Mouse (Mus musculus) midbrain, embryonic 12.5 days (tissue): ENCODE data around the gene Arhgef3. TPM values are rescaled to one million over a fixed set of nuclear protein-coding genes. Genes with fewer than 3 reads are reported as not detected.

Source experiments
- ATAC-seq: fragments of 200-750 bp; cut with Nextera tagmentation; 2 replicates; pipeline ENCODE4 v1.8.0; 2017; ENCODE audit warnings: low read depth, moderate TSS enrichment, moderate library complexity; ENCODE audit not compliant: low FRiP score
- H3K27ac ChIP-seq: fragments of 300-500 bp; sonication (generic); replicated peaks from 2 replicates; pipeline ENCODE4 v1.5.1; 2016; ENCODE audit warnings: mild to moderate bottlenecking
- H3K27me3 ChIP-seq: fragments of 300-500 bp; sonication (generic); 2 replicates; pipeline ENCODE4 v1.6.1; 2016; ENCODE audit warnings: mild to moderate bottlenecking
- H3K36me3 ChIP-seq: fragments of 300-500 bp; sonication (generic); 2 replicates; pipeline ENCODE4 v1.6.1; 2016
- H3K4me1 ChIP-seq: fragments of 300-500 bp; sonication (generic); 2 replicates; pipeline ENCODE4 v1.6.1; 2016
- H3K4me2 ChIP-seq: fragments of 300-500 bp; sonication (generic); replicated peaks from 2 replicates; pipeline ENCODE4 v1.6.1; 2016; ENCODE audit warnings: mild to moderate bottlenecking, moderate library complexity
- H3K4me3 ChIP-seq: fragments of 300-500 bp; sonication (generic); 2 replicates; pipeline ENCODE4 v1.5.1; 2016; ENCODE audit warnings: mild to moderate bottlenecking
- H3K9ac ChIP-seq: fragments of 300-500 bp; sonication (generic); replicated peaks from 2 replicates; pipeline ENCODE4 v1.6.1; 2016; ENCODE audit warnings: mild to moderate bottlenecking, moderate library complexity
- H3K9me3 ChIP-seq: fragments of 300-500 bp; sonication (generic); 2 replicates; pipeline ENCODE4 v1.6.1; 2016; ENCODE audit warnings: mild to moderate bottlenecking
- WGBS: fragments of 180-500 bp; shearing (Covaris S2); methylation state at CpG from one replicate; pipeline ENCODE4 v1.1.7; 2016; 5-methylcytosine and 5-hydroxymethylcytosine counted together
- polyA plus RNA-seq: library from polyadenylated mRNA; unstranded; fragments of >200 nt; fragmentation: Nextera tagmentation; extraction: Ambion mirVana; gene quantifications from 2 replicates; pipeline ENCODE4 v1.2.1, GENCODE M21; 2016

Gene Arhgef3
- polyA plus RNA-seq, 1 experiment from 2014 or later: 2.2 TPM

DNA sequence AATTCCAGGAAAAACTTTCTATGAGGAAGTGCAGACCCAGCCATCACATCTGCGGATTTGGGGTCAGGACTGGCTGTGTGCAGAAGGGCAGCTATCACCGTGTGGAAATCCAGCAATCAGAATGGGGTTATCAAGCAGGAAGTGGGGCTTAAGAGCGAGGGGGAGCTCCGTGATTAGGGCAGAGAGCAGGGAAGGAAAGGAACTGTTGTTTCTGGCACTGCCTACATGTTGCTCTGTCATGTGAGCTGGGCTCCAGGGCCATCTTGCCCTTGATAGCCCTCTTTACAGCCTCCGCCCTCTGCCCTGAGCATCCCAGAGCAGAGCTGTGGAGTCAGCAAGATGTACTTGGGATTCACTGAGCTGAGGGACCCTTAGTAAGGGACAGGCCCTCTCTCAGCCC lies 71.2 kb downstream of the Arhgef3 start:
- no peaks in the 10 kb centered on the region for H3K4me1 ChIP-seq
- WGBS: 74% methylated on average over 5 of the region's 5 CpGs
- no peak for ATAC-seq

GRCm38 (mm10) chr14:27186596-27186995 lies 71.9 kb downstream of the Arhgef3 start:
- H3K9me3 ChIP-seq: no peaks in the 10 kb centered on the region
- H3K9ac ChIP-seq: no peak overlapping the region
- whole genome bisulfite sequencing: 86% methylated on average over 4 of the region's 4 CpGs
- H3K36me3 ChIP-seq: no peaks in the 10 kb centered on the region
- H3K27ac ChIP-seq: no peak overlapping the region
- H3K4me3 ChIP-seq: no peak overlapping the region
- 0 out of 2 replicates have a peak, but pooled peaks cover 3% of the 10 kb centered on the region for H3K27me3 ChIP-seq
- H3K4me1 ChIP-seq: no peaks in the 10 kb centered on the region
- no peak overlapping the region for H3K4me2 ChIP-seq
- ATAC-seq: no peak

More for the DNA sequence above, 71.2 kb downstream of the Arhgef3 start:
- no peak overlapping the region for H3K27ac ChIP-seq
- H3K4me2 ChIP-seq: no peak overlapping the region
- no peaks in the 10 kb centered on the region for H3K9me3 ChIP-seq
- H3K27me3 ChIP-seq: 0 out of 2 replicates have a peak, but pooled peaks cover 3% of the 10 kb centered on the region
- no peaks in the 10 kb centered on the region for H3K36me3 ChIP-seq
- H3K4me3 ChIP-seq: no peak overlapping the region
- no peak overlapping the region for H3K9ac ChIP-seq

DNA sequence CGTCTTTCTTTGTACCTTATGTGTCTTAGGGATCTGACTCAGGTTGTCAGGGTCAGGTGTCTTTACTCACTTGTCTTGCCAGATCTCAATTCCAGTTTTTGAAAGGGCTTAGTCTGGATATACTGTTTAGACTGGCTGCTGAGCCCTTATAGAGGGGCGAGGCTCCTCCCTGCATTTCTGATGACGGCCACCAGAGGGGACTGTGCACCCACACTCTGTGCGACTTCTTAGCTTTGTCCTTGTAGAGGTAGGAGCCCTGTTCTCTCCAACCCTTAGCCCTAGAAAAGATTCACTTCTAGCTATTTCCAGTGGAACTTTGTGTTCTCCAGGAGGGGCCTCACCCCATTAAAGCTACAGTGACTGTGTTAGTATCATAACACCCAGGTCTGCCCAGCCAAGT lies 72.3 kb downstream of the Arhgef3 start:
- H3K4me3 ChIP-seq: no peak overlapping the region
- 0 out of 2 replicates have a peak, but pooled peaks cover 3% of the 10 kb centered on the region for H3K27me3 ChIP-seq
- ATAC-seq: 0 out of 2 replicates have a peak, but pooled peaks have one; percentile 52
- no peak overlapping the region for H3K27ac ChIP-seq
- no peaks in the 10 kb centered on the region for H3K4me1 ChIP-seq
- 9% methylated on average over 4 of the region's 4 CpGs for WGBS
- H3K9me3 ChIP-seq: no peaks in the 10 kb centered on the region
- H3K36me3 ChIP-seq: no peaks in the 10 kb centered on the region
- H3K9ac ChIP-seq: no peak overlapping the region
- no peak overlapping the region for H3K4me2 ChIP-seq

GRCm38 (mm10) chr14:27187885-27188284 lies 73.2 kb downstream of the Arhgef3 start:
- no peaks in the 10 kb centered on the region for H3K4me1 ChIP-seq
- H3K27ac ChIP-seq: no peak overlapping the region
- no peak overlapping the region for H3K4me2 ChIP-seq
- H3K9ac ChIP-seq: no peak overlapping the region
- WGBS: 81% methylated on average over 4 of the region's 4 CpGs
- H3K27me3 ChIP-seq: 0 out of 2 replicates have a peak, but pooled peaks cover 3% of the 10 kb centered on the region
- H3K9me3 ChIP-seq: no peaks in the 10 kb centered on the region
- no peaks in the 10 kb centered on the region for H3K36me3 ChIP-seq
- H3K4me3 ChIP-seq: no peak overlapping the region
- no peak for ATAC-seq

DNA sequence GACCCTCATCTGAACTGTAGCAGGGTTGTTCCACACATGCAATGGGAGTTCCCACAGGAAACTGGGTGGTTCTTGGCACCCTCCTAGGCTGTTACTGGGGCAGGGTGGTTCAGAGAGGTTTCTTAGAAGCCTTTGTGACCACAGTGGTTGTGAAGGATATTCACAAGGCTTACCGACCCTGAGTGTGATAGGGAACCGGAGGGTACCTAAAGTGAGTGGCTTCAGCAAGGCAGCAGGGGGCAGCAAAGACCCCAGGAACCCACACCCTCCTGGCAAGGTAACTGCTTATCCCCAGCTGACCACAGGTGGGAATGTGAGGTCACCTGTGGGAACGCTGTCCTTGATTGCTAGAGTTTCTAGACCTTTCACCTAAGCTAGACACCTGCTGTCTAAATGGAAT lies 77.8 kb downstream of the Arhgef3 start:
- Histone ChIP-seq H3K36me3 (no peaks in the 10 kb centered on the region), H3K4me3 (no peak overlapping the region), H3K9me3 (no peaks in the 10 kb centered on the region), H3K9ac (no peak overlapping the region), H3K27ac (no peak overlapping the region), H3K27me3 (no peaks in the 10 kb centered on the region), H3K4me2 (no peak overlapping the region), H3K4me1 (no peaks in the 10 kb centered on the region)
- ATAC-seq: no peak
- WGBS: 39% methylated on average over 3 of the region's 3 CpGs

- Histone ChIP-seq H3K9ac (no peak overlapping the region), H3K9me3 (no peaks in the 10 kb centered on the region), H3K4me1 (no peaks in the 10 kb centered on the region), H3K36me3 (no peaks in the 10 kb centered on the region), H3K4me2 (no peak overlapping the region), H3K27ac (no peak overlapping the region), H3K4me3 (no peak overlapping the region), H3K27me3 (no peaks in the 10 kb centered on the region)
- no peak for ATAC-seq
- 89% methylated on average over 8 of the region's 8 CpGs for WGBS
These were observed 82.3 kb downstream of the Arhgef3 start for GRCm38 (mm10) chr14:27196980-27197379.

- ATAC-seq: no peak
These were observed 83.9 kb downstream of the Arhgef3 start for GRCm38 (mm10) chr14:27198490-27199089.

GRCm38 (mm10) chr14:27199119-27199518 lies 84.4 kb downstream of the Arhgef3 start:
- no peak for ATAC-seq
- H3K36me3 ChIP-seq: no peaks in the 10 kb centered on the region
- WGBS: 79% methylated on average over 3 of the region's 3 CpGs
- H3K9ac ChIP-seq: no peak overlapping the region
- H3K27me3 ChIP-seq: no peaks in the 10 kb centered on the region
- H3K9me3 ChIP-seq: no peaks in the 10 kb centered on the region
- H3K4me3 ChIP-seq: no peak overlapping the region
- no peak overlapping the region for H3K4me2 ChIP-seq
- no peaks in the 10 kb centered on the region for H3K4me1 ChIP-seq
- H3K27ac ChIP-seq: no peak overlapping the region

More at GRCm38 (mm10) chr14:27198490-27199089, 83.9 kb downstream of the Arhgef3 start:
- no peak overlapping the region for H3K4me2 ChIP-seq
- no peaks in the 10 kb centered on the region for H3K36me3 ChIP-seq
- no peaks in the 10 kb centered on the region for H3K27me3 ChIP-seq
- no peak overlapping the region for H3K27ac ChIP-seq
- WGBS: 83% methylated on average over 5 of the region's 5 CpGs
- no peaks in the 10 kb centered on the region for H3K4me1 ChIP-seq
- H3K4me3 ChIP-seq: no peak overlapping the region
- no peaks in the 10 kb centered on the region for H3K9me3 ChIP-seq
- no peak overlapping the region for H3K9ac ChIP-seq

- Histone ChIP-seq H3K9ac (no peak overlapping the region), H3K4me1 (no peaks in the 10 kb centered on the region), H3K27ac (no peak overlapping the region), H3K4me3 (no peak overlapping the region), H3K36me3 (no peaks in the 10 kb centered on the region), H3K9me3 (no peaks in the 10 kb centered on the region), H3K27me3 (no peaks in the 10 kb centered on the region), H3K4me2 (no peak overlapping the region)
- WGBS: 93% methylated on average over 11 of the region's 11 CpGs
- no peak for ATAC-seq
These were observed 85.2 kb downstream of the Arhgef3 start for GRCm38 (mm10) chr14:27199870-27200269.

GRCm38 (mm10) chr14:27200743-27201576 lies 86.3 kb downstream of the Arhgef3 start:
- no peaks in the 10 kb centered on the region for H3K27me3 ChIP-seq
- H3K4me2 ChIP-seq: no peak overlapping the region
- H3K9ac ChIP-seq: no peak overlapping the region
- 78% methylated on average over 12 of the region's 12 CpGs for WGBS
- ATAC-seq: no peak
- no peaks in the 10 kb centered on the region for H3K4me1 ChIP-seq
- no peaks in the 10 kb centered on the region for H3K36me3 ChIP-seq
- no peaks in the 10 kb centered on the region for H3K9me3 ChIP-seq
- H3K27ac ChIP-seq: no peak overlapping the region
- H3K4me3 ChIP-seq: no peak overlapping the region

GRCm38 (mm10) chr14:27201824-27202223 lies 87.1 kb downstream of the Arhgef3 start:
- Histone ChIP-seq H3K27me3 (no peaks in the 10 kb centered on the region), H3K4me1 (no peaks in the 10 kb centered on the region), H3K36me3 (no peaks in the 10 kb centered on the region), H3K4me3 (no peak overlapping the region), H3K4me2 (no peak overlapping the region), H3K27ac (no peak overlapping the region), H3K9ac (no peak overlapping the region), H3K9me3 (no peaks in the 10 kb centered on the region)
- no peak for ATAC-seq
- 65% methylated on average over 5 of the region's 5 CpGs for WGBS

DNA sequence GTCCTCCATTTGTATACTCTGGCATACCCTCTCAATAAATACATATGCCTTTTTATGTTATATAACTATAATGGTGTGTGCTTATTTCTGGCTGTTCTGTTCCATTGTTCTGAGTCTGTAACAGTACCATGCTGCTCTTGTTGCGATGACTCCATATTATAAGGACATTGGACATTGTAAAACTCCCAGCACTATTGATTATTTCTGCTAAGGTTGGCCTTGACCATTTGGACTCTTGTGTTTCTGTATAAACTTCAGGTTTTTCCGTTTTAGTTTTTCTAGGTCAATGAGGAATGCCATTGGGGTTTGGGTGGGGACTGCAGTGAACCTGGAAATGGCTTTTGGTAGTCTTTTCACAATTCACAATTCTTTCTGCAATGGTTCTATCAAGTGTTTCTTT lies 90.0 kb downstream of the Arhgef3 start:
- ATAC-seq: no peak
- no peak overlapping the region for H3K27ac ChIP-seq
- H3K4me3 ChIP-seq: no peak overlapping the region
- no peaks in the 10 kb centered on the region for H3K4me1 ChIP-seq
- H3K9me3 ChIP-seq: no peaks in the 10 kb centered on the region
- H3K27me3 ChIP-seq: no peaks in the 10 kb centered on the region
- no peak overlapping the region for H3K9ac ChIP-seq
- no peaks in the 10 kb centered on the region for H3K36me3 ChIP-seq
- WGBS: 93% methylated on average over 2 of the region's 2 CpGs
- H3K4me2 ChIP-seq: no peak overlapping the region
